In the genomic region with DNA sequence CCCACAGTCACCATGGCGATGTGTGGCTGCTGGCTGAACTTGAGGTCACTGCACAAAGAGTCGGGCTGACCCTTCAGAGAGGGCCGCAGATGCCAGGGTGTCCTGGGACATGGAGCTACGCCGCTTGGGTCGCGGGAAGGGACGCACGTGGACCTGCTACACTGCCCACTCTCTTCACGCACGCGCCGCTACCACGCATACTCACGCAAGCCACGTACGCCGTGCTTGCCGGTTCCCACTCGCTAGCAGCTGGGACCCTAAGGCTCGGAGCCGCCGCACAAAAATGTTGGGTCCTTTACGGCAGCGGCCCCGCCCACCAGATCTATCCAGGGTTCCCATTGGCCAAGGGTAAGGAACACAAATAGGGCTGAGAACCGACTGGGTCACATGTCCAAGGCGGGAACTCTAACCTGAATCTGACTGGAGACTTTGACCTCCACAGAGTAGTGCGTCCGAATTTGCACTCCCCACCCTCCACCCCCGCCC, we compare ENCODE assay signal across 7 mouse cellular contexts. TPM values are rescaled to one million over a fixed set of nuclear protein-coding genes. Genes with fewer than 3 reads are reported as not detected.
DNase-seq lines count a peak whose midpoint lies in the region; ATAC-seq and TF ChIP-seq lines count a peak whose summit lies in the region.

A gene (minus strand): TSS at position 288 of the 486 bp plus-strand sequence.

- peaks cover 61% of the 10 kb centered on the region for H3K36me3 ChIP-seq in embryonic facial prominence, embryonic 12.5 days
- peaks cover 3% of the 10 kb centered on the region for H3K36me3 ChIP-seq in kidney, adult 2 months (ENCODE audit: control insufficient read depth, insufficient read depth, low read length)
- peaks cover 59% of the 10 kb centered on the region for H3K36me3 ChIP-seq in limb, embryonic 12.5 days
- H3K36me3 ChIP-seq in midbrain, embryonic 15.5 days (replicated peaks), result peaks cover 41% of the 10 kb centered on the region

- H3K9me3 ChIP-seq in embryonic facial prominence, embryonic 12.5 days, result no peaks in the 10 kb centered on the region
- H3K9me3 ChIP-seq in limb, embryonic 12.5 days, result no peaks in the 10 kb centered on the region
- no peaks in the 10 kb centered on the region for H3K9me3 ChIP-seq in midbrain, embryonic 15.5 days

- peaks cover 16% of the 10 kb centered on the region for H3K4me1 ChIP-seq in embryonic facial prominence, embryonic 12.5 days
- no peaks in the 10 kb centered on the region for H3K4me1 ChIP-seq in kidney, adult 2 months (ENCODE audit: control insufficient read depth, insufficient read depth, low read length)
- H3K4me1 ChIP-seq in limb, embryonic 12.5 days (replicated peaks), result peaks cover 22% of the 10 kb centered on the region
- H3K4me1 ChIP-seq in midbrain, embryonic 15.5 days, result peaks cover 27% of the 10 kb centered on the region

- no peak for TF ChIP-seq POLR2A in kidney, adult 2 months (IDR thresholded peaks at IDR 0.05; ENCODE audit: low read depth, low read length)

- no peak for TF ChIP-seq CTCF in kidney, adult 2 months (conservative IDR thresholded peaks at IDR 0.05; ENCODE audit: insufficient read depth, insufficient read length, low read depth, low read length)

- H3K4me3 ChIP-seq in embryonic facial prominence, embryonic 12.5 days, result peak within 1 kb of the TSS; percentile 57
- H3K4me3 ChIP-seq in kidney, adult 2 months (ENCODE audit: insufficient read depth, low read depth, low read length), result peak within 1 kb of the TSS; percentile 88
- peak within 1 kb of the TSS; percentile 65 for H3K4me3 ChIP-seq in limb, embryonic 12.5 days (replicated peaks)
- peak within 1 kb of the TSS; percentile 55 for H3K4me3 ChIP-seq in midbrain, embryonic 15.5 days

- DNase-seq in adrenal gland, postnatal 25 days, result peak; percentile 85
- DNase-seq in heart, adult 18-20 months, result peak; percentile 92 to 93
- DNase-seq in kidney, adult 2 months, result peak; percentile 96
- DNase-seq in spleen, postnatal 10 days (ENCODE audit: low spot score in 2 of 2), result peak; percentile 86 to 95

- peak within 1 kb of the TSS; percentile 89 for H3K4me2 ChIP-seq in embryonic facial prominence, embryonic 12.5 days (replicated peaks)
- peak within 1 kb of the TSS; percentile 99 for H3K4me2 ChIP-seq in limb, embryonic 12.5 days
- peak within 1 kb of the TSS; percentile 97 for H3K4me2 ChIP-seq in midbrain, embryonic 15.5 days

- no peak within 1 kb of the TSS for H3K27ac ChIP-seq in embryonic facial prominence, embryonic 12.5 days
- no peak within 1 kb of the TSS; the same call in 1 of the 2 replicates for H3K27ac ChIP-seq in kidney, adult 2 months (ENCODE audit: insufficient read depth, low read depth, low read length)
- peak within 1 kb of the TSS; percentile 31; the same call in 1 of the 2 replicates for H3K27ac ChIP-seq in limb, embryonic 12.5 days
- peak within 1 kb of the TSS; percentile 50; the same call in 1 of the 2 replicates for H3K27ac ChIP-seq in midbrain, embryonic 15.5 days

- ATAC-seq in embryonic facial prominence, embryonic 12.5 days (ENCODE audit: insufficient number of reproducible peaks, insufficient read depth, low FRiP score, low TSS enrichment), result peak; percentile 88
- ATAC-seq in limb, embryonic 12.5 days (ENCODE audit: insufficient number of reproducible peaks, insufficient read depth, low FRiP score, low TSS enrichment, low read depth), result peak; percentile 85
- ATAC-seq in midbrain, embryonic 15.5 days (replicated peaks), result peak; percentile 94

- peak within 1 kb of the TSS; percentile 58 for H3K9ac ChIP-seq in embryonic facial prominence, embryonic 12.5 days
- H3K9ac ChIP-seq in limb, embryonic 12.5 days (replicated peaks), result peak within 1 kb of the TSS; percentile 76
- peak within 1 kb of the TSS; percentile 51 for H3K9ac ChIP-seq in midbrain, embryonic 15.5 days

- under 1% methylated on average over 31 of the region's 31 CpGs for WGBS in embryonic facial prominence, embryonic 12.5 days
- whole genome bisulfite sequencing in kidney, adult 2 months, result under 1% methylated on average over 31 of the region's 31 CpGs
- WGBS in limb, embryonic 12.5 days, result under 1% methylated on average over 31 of the region's 31 CpGs
- WGBS in midbrain, embryonic 15.5 days, result under 1% methylated on average over 31 of the region's 31 CpGs

- H3K27me3 ChIP-seq in embryonic facial prominence, embryonic 12.5 days, result no peaks in the 10 kb centered on the region
- H3K27me3 ChIP-seq in kidney, adult 2 months (replicated peaks; ENCODE audit: control insufficient read depth, insufficient read depth, low read length), result no peaks in the 10 kb centered on the region
- H3K27me3 ChIP-seq in limb, embryonic 12.5 days, result no peaks in the 10 kb centered on the region
- H3K27me3 ChIP-seq in midbrain, embryonic 15.5 days (replicated peaks), result no peaks in the 10 kb centered on the region

RNA-seq across cellular contexts. Expression of the gene that starts here (rescaled TPM):
- 29.9 and 33.1 TPM in 2 replicates for total RNA-seq in adrenal gland, postnatal 25 days (2021)
- polyA plus RNA-seq in embryonic facial prominence, embryonic 12.5 days (2016; fragmentation: Nextera tagmentation; extraction: Ambion mirVana), result 30.8 and 35.7 TPM in 2 replicates
- 10 to 100 TPM; 28.5 to 29.4 TPM for total RNA-seq in heart, adult 18-20 months (2021)
- 41.3 and 47.0 TPM in 2 replicates for polyA plus RNA-seq in kidney, adult 2 months (2012; rRNA removed)
- polyA plus RNA-seq in limb, embryonic 12.5 days (2016; fragmentation: Nextera tagmentation; extraction: Ambion mirVana), result 36.3 and 41.1 TPM in 2 replicates
- polyA plus RNA-seq in midbrain, embryonic 15.5 days (2015; fragmentation: Nextera tagmentation; extraction: Ambion mirVana), result 45.7 and 46.0 TPM in 2 replicates

Comparison
In these comparisons a context has a peak if more than half of its experiments do, and no peak if none do; other contexts are left out.
1. H3K27ac ChIP-seq: peak in limb, embryonic 12.5 days (single experiment) and midbrain, embryonic 15.5 days (single experiment); none in embryonic facial prominence, embryonic 12.5 days (single experiment) and kidney, adult 2 months (single experiment).
2. Peak in every context shown above with its lines, with median percentiles within 50 percentile points of each other: DNase-seq, ATAC-seq, H3K4me2 ChIP-seq, H3K4me3 ChIP-seq and H3K9ac ChIP-seq.